Mouse (Mus musculus) embryonic fibroblast, embryonic 13.5 days (primary cell): ENCODE results near the gene Tsen2. TPM values are rescaled to one million over a fixed set of nuclear protein-coding genes. Genes with fewer than 3 reads are reported as not detected.

ENCODE experiments used
- H3K27ac ChIP-seq: 2 replicates; pipeline ENCODE4 v1.5.1; 2012; ENCODE audit warnings: low read length, control low read depth, inconsistent platforms; ENCODE audit not compliant: insufficient read depth
- H3K4me1 ChIP-seq: 2 replicates; pipeline ENCODE4 v1.6.1; 2011; ENCODE audit warnings: low read length; ENCODE audit not compliant: control insufficient read depth, insufficient read depth
- H3K4me3 ChIP-seq: 2 replicates; pipeline ENCODE4 v1.5.1; 2011; ENCODE audit warnings: mild to moderate bottlenecking, control low read depth, low read length; ENCODE audit not compliant: insufficient read depth
- CTCF ChIP-seq: IDR thresholded peaks from 2 replicates; pipeline ENCODE4 v1.5.1; 2011; ENCODE audit warnings: mild to moderate bottlenecking, control low read depth, low read length, moderate library complexity, borderline replicate concordance; ENCODE audit not compliant: insufficient read depth
- POLR2A ChIP-seq: IDR thresholded peaks from 2 replicates; pipeline ENCODE4 v1.6.1; 2011; ENCODE audit warnings: low read depth, mild to moderate bottlenecking, control low read depth, low read length, moderate library complexity
- polyA plus RNA-seq: library from polyadenylated mRNA; stranded (reverse); fragments of >200 nt; gene quantifications from 2 replicates; pipeline ENCODE4 v1.2.4, GENCODE M21; 2011; ENCODE audit warnings: low read depth; ENCODE audit not compliant: missing spikeins, insufficient read length

The Tsen2 gene
- polyA plus RNA-seq, 1 experiment = 14.6 TPM

DNA sequence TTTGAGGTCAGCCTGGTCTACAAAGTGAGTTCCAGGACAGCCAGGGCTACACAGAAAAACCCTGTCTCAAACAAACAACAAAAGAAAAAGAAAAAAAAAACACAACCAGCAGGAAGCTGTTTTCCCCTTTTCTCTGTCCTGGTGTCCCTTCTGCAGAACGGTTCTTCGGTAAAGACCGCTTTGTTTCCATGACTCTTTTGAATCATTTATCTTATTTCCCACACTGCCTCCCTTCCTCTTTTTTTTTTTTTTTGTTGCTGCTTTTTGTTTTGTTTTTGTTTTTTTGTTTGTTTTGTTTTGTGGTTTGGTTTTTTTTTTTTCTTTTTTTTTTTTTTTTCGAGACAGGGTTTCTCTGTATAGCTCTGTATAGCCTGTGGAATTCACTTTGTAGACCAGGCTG, 48.8 kb downstream of the Tsen2 start:
- Histone ChIP-seq H3K4me3 (no peak overlapping the region), H3K27ac (no peak overlapping the region), H3K4me1 (no peaks in the 10 kb centered on the region)
- no peak for TF ChIP-seq POLR2A
- TF ChIP-seq CTCF = no peak

DNA sequence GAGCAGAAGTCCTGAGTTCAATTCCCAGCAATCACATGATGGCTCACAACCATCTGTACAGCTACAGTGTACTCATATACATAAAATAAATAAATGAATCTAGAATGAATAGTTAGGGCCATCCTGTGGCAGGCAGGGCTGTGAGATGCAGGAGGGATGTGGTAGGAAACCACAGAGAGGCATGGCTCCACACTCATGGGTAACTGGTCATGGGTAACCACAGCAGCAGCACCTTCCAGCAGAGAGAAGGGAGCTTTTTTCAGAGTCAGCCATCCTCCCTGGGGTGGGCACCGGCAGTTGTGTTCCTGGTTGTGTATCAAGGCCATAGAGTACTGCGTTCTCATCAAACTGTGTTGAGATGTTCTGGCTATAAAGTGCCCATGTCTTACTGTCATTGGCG, 50.0 kb downstream of the Tsen2 start:
- Histone ChIP-seq H3K4me3 (no peak overlapping the region), H3K4me1 (no peaks in the 10 kb centered on the region)
- no peak for TF ChIP-seq CTCF
- no peak for TF ChIP-seq POLR2A

DNA sequence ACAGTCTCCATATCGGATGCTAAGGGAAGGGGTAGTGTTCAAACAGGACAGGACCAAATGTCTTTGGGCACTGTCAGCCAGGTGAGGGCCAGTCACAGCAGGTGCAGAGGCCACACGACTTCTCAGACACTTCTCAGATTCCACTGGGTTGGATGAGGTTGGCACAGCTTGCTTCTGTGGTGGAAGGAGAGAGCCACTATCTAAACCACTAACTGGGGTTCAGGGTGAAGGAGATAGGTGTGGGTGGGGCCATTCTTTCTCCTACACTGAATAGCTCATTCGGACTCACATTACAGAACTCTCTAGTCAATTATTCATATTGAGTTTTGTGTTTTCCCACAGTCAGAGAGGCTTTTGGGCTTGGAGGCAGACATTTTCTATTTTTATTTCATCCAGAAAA, 51.2 kb downstream of the Tsen2 start:
- H3K27ac ChIP-seq = no peak overlapping the region
- no peak overlapping the region for H3K4me3 ChIP-seq
- TF ChIP-seq POLR2A = no peak
- no peak for TF ChIP-seq CTCF
- no peaks in the 10 kb centered on the region for H3K4me1 ChIP-seq

More for the DNA sequence above, 50.0 kb downstream of the Tsen2 start:
- no peak overlapping the region for H3K27ac ChIP-seq

DNA sequence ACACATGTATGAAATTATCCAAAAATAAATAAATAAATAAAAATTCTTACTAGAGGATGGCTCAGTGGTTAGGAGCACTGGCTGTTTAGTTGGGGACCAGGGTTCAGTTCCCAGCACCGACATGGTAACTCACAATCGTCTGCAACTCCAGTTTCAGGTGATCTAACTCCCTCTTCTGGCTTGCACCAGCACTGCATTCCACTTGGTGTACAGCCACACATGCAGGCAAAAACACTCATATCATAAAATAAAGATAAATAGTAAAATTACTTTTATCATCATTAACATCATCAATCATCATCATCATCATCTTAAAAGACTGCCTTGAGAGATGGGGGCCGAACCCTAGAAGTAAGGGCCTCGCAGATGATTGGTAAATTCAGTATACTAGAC, 56.9 kb downstream of the Tsen2 start:
- Histone ChIP-seq H3K27ac (no peak overlapping the region), H3K4me1 (no peaks in the 10 kb centered on the region), H3K4me3 (no peak overlapping the region)
- TF ChIP-seq POLR2A = no peak
- no peak for TF ChIP-seq CTCF

DNA sequence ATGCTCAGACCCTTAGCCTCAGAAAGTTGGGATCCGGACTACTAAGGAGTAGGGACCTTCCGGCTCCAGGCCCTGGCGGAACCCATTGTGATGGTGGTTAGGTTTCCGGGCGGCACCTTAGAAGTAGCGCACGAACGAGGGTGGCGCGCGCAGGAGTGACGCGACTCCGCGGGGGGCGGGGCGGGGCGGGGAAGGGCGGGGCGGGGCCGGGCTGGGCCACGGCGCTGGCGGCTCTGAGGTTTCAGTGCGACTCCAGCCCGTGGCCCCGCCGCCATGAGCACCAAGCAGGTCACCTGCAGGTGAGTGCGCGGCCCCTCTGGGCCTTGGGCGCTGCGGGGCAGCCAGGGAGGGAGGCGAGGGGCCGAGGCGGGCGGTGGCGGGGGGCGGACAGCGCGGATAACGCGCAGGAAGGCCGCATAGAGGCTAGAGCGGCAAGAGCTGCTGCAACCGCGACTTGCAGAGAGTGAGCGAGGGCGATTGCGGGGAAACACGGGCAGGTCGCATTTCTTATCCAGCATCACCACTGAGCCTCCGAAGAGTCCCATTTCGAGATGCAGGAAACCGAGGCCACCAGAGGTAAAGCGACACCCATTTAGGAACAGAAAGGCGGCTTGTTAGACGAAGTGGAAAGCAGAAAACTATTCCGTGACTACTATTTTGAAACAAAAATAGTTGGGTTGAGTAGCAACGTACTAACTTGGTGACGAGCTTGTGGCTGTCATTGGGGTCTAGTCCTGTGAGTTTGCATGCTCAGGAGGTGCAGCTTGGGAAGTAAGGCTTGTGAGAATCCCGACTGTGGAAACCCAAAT, 57.5 kb downstream of the Tsen2 start, which contains the start of gene Mkrn2:
Gene Mkrn2 (plus strand): TSS at position 188 of the 809 bp plus-strand sequence.
- 0 out of 2 replicates have a peak within 1 kb of the TSS, but pooled peaks have one; percentile 15 for H3K27ac ChIP-seq
- TF ChIP-seq CTCF (no peak), POLR2A (peak; percentile 84)
- H3K4me3 ChIP-seq = peak within 1 kb of the TSS; percentile 88
- no peaks in the 10 kb centered on the region for H3K4me1 ChIP-seq

DNA sequence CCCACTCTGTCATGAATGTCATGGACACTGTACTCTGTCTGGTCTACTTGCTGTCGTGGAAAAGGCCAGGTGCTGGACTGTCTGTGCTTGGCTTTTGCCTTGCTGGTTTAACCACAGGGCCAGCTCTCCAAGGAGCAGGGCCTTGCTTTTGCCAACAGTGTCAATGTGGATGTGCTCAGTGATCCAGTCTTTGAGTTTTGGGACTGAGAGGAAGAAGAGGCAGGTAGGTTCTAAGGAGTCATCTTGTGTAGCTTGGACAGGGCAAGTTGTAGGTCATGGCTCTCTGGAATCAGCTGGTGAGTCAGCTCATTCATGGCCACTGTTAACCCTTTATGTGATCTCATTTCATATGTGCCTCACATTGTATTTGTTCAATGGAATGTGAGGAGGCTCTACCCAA, 62.0 kb downstream of the Tsen2 start:
- Histone ChIP-seq H3K4me3 (no peak overlapping the region), H3K27ac (no peak overlapping the region), H3K4me1 (no peaks in the 10 kb centered on the region)
- no peak for TF ChIP-seq POLR2A
- no peak for TF ChIP-seq CTCF

DNA sequence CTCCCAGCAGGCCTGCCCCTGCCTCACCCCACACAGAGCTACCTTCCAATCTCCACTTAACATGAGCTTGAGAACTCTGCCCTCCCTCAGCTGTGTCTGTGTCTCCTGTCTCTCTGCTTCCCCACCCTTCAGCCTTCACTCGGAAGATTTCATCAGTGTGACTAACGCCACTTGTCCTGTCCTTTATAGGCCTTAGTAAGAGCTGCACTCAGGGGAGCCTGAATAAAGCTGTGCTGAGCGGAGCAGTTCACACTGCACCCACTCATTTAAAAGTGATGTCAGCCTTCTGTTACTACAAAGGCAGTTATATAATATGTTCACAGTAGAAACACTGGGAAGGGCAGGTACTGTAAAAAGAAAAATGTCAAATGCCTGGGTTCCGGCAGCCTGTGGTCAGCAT, 63.0 kb downstream of the Tsen2 start:
- Histone ChIP-seq H3K4me3 (no peak overlapping the region), H3K27ac (no peak overlapping the region), H3K4me1 (no peaks in the 10 kb centered on the region)
- TF ChIP-seq CTCF (no peak), POLR2A (no peak)

DNA sequence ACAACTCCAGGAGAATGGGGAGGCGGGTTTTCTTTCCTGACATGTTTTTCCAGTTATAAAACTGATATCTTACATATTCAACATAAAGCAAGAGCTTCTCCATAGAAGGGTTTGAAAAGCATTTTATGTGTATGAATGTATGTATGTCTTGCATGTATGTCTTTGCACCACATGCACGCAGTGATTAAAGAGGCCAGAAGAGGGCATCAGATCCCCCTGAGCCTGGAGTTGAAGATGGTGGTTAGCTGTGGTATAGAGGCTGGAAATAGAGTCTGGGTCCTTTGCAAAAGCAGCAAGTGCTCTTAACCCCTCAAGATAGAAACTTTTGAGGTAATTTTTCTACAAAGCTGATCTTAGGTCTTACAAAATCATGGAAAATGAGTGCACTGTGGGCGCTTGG, 64.7 kb downstream of the Tsen2 start:
- H3K4me3 ChIP-seq = no peak overlapping the region
- TF ChIP-seq CTCF = 0 out of 2 replicates have a peak, but pooled peaks have one; percentile 7
- TF ChIP-seq POLR2A = no peak
- no peak overlapping the region for H3K27ac ChIP-seq
- no peaks in the 10 kb centered on the region for H3K4me1 ChIP-seq

DNA sequence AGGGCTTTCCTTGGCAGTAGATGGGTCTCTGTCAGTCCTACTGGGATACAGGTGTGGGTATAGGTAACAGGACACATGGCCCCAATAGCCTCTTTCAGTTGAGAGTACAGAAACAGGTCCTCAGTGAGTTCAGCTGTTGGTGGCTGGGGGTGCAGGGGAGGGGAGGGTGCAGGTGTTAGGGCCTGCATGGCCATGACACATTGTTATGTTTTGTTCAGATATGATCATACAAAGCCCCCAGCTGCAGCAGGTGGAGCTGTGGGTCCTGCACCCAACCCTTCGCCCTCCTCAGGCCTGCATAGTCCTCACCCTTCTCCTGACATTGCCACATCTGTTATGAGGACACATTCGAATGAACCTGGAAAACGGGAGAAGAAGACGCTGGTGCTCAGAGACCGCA, 65.8 kb downstream of the Tsen2 start:
- H3K27ac ChIP-seq = no peak overlapping the region
- no peak overlapping the region for H3K4me3 ChIP-seq
- H3K4me1 ChIP-seq = no peaks in the 10 kb centered on the region
- no peak for TF ChIP-seq CTCF
- TF ChIP-seq POLR2A = no peak

DNA sequence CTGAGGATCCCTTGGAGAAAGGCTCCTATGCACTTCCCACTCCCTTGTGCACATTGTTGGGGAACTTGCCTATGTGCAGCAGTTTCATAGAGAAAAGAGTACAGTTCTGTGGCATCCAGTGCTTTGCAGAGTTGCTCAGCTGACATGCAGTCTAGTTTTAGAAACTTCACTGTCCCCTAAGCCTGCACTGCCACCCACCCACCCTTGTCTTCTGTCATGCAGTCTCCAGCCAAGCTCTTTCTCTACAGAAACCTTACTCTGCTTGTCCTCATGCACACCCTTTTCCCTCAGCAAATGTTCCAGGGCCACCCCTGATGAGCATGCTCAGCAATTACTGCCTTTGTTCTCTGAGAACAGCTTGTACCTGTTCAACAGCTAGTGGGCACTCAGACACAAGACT, 69.3 kb downstream of the Tsen2 start:
- Histone ChIP-seq H3K27ac (no peak overlapping the region), H3K4me1 (no peaks in the 10 kb centered on the region), H3K4me3 (no peak overlapping the region)
- TF ChIP-seq POLR2A (no peak), CTCF (no peak)
